Mouse (Mus musculus): Measurements from ENCODE around the gene Henmt1.

DNA sequence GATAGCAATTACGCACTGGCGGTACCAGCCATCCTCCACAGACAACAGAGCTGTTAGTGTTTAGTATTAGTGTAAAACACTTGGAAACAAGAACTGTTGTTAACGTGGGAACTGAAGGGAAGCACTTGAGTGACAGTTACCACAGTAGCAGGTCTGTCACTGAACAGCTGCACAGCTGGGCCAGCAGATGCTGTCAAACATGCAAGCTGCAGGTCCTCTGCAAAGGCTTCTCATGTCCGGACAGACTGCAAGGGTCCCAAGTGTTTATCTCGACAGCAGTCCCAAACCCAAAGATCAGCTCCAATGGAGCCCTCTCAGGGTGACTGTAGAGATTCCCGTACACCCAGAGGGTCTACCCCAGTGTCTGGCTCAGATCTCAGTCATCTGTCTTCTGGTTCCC is 42.3 kb downstream of the Henmt1 start:
- no peak for TF ChIP-seq CTCF (IDR thresholded peaks at IDR 0.05; ENCODE audit: control insufficient read depth, insufficient read depth, insufficient read length)
- no peak for TF ChIP-seq USF1 (IDR thresholded peaks at IDR 0.05; ENCODE audit: low read depth)
- no peak for TF ChIP-seq MYOG (IDR thresholded peaks at IDR 0.05; ENCODE audit: control insufficient read depth, extremely low read depth, insufficient read length)

Data from C2C12 (cell line).